ENCODE assay signal across 14 mouse cellular contexts in genomic region chr16:3246422-3246821, GRCm38 (mm10).
DNase-seq lines count a peak whose midpoint lies in the region; ATAC-seq and TF ChIP-seq lines count a peak whose summit lies in the region.
"Had no signal": no experiment of that assay in that cellular context is flagged by ENCODE, and none has a peak within 500 bp of the region (broad histone marks: within the 10 kb centered on the region; RNA-seq: fewer than 3 reads in every experiment).

No protein-coding gene starts in this region.

- H3K36me3 ChIP-seq in hindbrain, embryonic 11.5 days (ENCODE audit: control insufficient read depth, insufficient read depth, low read length): no peaks in the 10 kb centered on the region
- H3K36me3 ChIP-seq in hindbrain, embryonic 10.5 days: no peaks in the 10 kb centered on the region
- no peaks in the 10 kb centered on the region for H3K36me3 ChIP-seq in midbrain, embryonic 12.5 days
- no peaks in the 10 kb centered on the region for H3K36me3 ChIP-seq in midbrain, embryonic 10.5 days
- H3K36me3 ChIP-seq in liver, embryonic 14.5 days (replicated peaks; ENCODE audit: control insufficient read depth, insufficient read depth, low read depth): no peaks in the 10 kb centered on the region
- no peaks in the 10 kb centered on the region for H3K36me3 ChIP-seq in stomach, postnatal 0 days (ENCODE audit: control insufficient read depth, insufficient read depth, low read length)
- H3K36me3 ChIP-seq: liver, embryonic 15.5 days had no signal

- no peak overlapping the region for H3K9ac ChIP-seq in hindbrain, embryonic 11.5 days (ENCODE audit: low read depth, low read length)
- no peak overlapping the region for H3K9ac ChIP-seq in midbrain, embryonic 12.5 days (replicated peaks)
- H3K9ac ChIP-seq in liver, embryonic 14.5 days (replicated peaks): no peak overlapping the region
- H3K9ac ChIP-seq in stomach, postnatal 0 days (ENCODE audit: low read length): no peak overlapping the region
- H3K9ac ChIP-seq: forebrain, postnatal 0 days; liver, embryonic 15.5 days had no signal

- peaks cover 18% of the 10 kb centered on the region for H3K9me3 ChIP-seq in hindbrain, embryonic 11.5 days (ENCODE audit: control insufficient read depth, low read length)
- peaks cover 80% of the 10 kb centered on the region for H3K9me3 ChIP-seq in hindbrain, embryonic 10.5 days
- H3K9me3 ChIP-seq in midbrain, embryonic 12.5 days: peaks cover 37% of the 10 kb centered on the region
- H3K9me3 ChIP-seq in midbrain, embryonic 10.5 days (replicated peaks): peaks cover 79% of the 10 kb centered on the region
- H3K9me3 ChIP-seq in liver, embryonic 14.5 days (ENCODE audit: control insufficient read depth, low read length): peaks cover 2% of the 10 kb centered on the region
- H3K9me3 ChIP-seq in stomach, postnatal 0 days (ENCODE audit: control insufficient read depth, low read length): peaks cover under 1% of the 10 kb centered on the region

- no peak overlapping the region for H3K4me3 ChIP-seq in hindbrain, embryonic 11.5 days (ENCODE audit: low read depth, low read length)
- H3K4me3 ChIP-seq in hindbrain, embryonic 10.5 days: no peak overlapping the region
- no peak overlapping the region for H3K4me3 ChIP-seq in midbrain, embryonic 12.5 days
- H3K4me3 ChIP-seq in midbrain, embryonic 10.5 days: no peak overlapping the region
- no peak overlapping the region for H3K4me3 ChIP-seq in liver, embryonic 14.5 days (ENCODE audit: insufficient read depth in 1 of 2, low read depth in 2 of 2, low read length in 2 of 2)
- H3K4me3 ChIP-seq in stomach, postnatal 0 days (ENCODE audit: low read depth, low read length): no peak overlapping the region
- H3K4me3 ChIP-seq: liver, embryonic 15.5 days had no signal

- no peak for DNase-seq in hindbrain, embryonic 11.5 days (ENCODE audit: low spot score)
- DNase-seq in hindbrain, embryonic 10.5 days (ENCODE audit: low spot score): no peak
- no peak for DNase-seq in midbrain, embryonic 10.5 days (ENCODE audit: low spot score)
- no peak for DNase-seq in liver, embryonic 14.5 days (ENCODE audit: low read depth in 3 of 3, low spot score in 3 of 3)
- no peak for DNase-seq in stomach, postnatal 0 days (ENCODE audit: low spot score)
- no peak for DNase-seq in embryo, embryonic 10.5 days (ENCODE audit: low spot score)
- DNase-seq: forebrain, postnatal 0 days; gastrocnemius, postnatal 36 days; heart, postnatal 14 days; kidney, adult 18-20 months; lung, postnatal 36 days; right cerebral cortex, postnatal 25 days had no signal

- no peak overlapping the region for H3K4me2 ChIP-seq in hindbrain, embryonic 11.5 days (replicated peaks; ENCODE audit: low read depth, low read length)
- no peak overlapping the region for H3K4me2 ChIP-seq in midbrain, embryonic 12.5 days (replicated peaks)
- H3K4me2 ChIP-seq in liver, embryonic 14.5 days (ENCODE audit: low read depth): no peak overlapping the region
- H3K4me2 ChIP-seq in stomach, postnatal 0 days (replicated peaks; ENCODE audit: low read depth): no peak overlapping the region
- H3K4me2 ChIP-seq: liver, embryonic 15.5 days had no signal

- 0 out of 2 replicates have a peak, but pooled peaks have one; percentile 24 for ATAC-seq in hindbrain, embryonic 11.5 days (ENCODE audit: low FRiP score)
- ATAC-seq in midbrain, embryonic 12.5 days (ENCODE audit: low FRiP score, low read depth): peak; percentile 28; the same call in 1 of the 2 replicates
- ATAC-seq in liver, embryonic 14.5 days (ENCODE audit: insufficient read depth): peak; percentile 27; the same call in 1 of the 2 replicates
- ATAC-seq in stomach, postnatal 0 days (ENCODE audit: low FRiP score, low TSS enrichment): peak; percentile 34; the same call in 1 of the 2 replicates
- ATAC-seq: forebrain, postnatal 0 days had no signal

- H3K27ac ChIP-seq in hindbrain, embryonic 11.5 days (ENCODE audit: low read depth, low read length): no peak overlapping the region
- no peak overlapping the region for H3K27ac ChIP-seq in hindbrain, embryonic 10.5 days
- no peak overlapping the region for H3K27ac ChIP-seq in midbrain, embryonic 12.5 days (replicated peaks)
- no peak overlapping the region for H3K27ac ChIP-seq in midbrain, embryonic 10.5 days (replicated peaks)
- H3K27ac ChIP-seq in liver, embryonic 14.5 days: no peak overlapping the region
- H3K27ac ChIP-seq in stomach, postnatal 0 days (replicated peaks): no peak overlapping the region
- H3K27ac ChIP-seq: liver, embryonic 15.5 days had no signal

- no peak for TF ChIP-seq EP300 in liver, embryonic 14.5 days (IDR thresholded peaks at IDR 0.05; ENCODE audit: low read depth)
- no peak for TF ChIP-seq EP300 in stomach, postnatal 0 days (optimal IDR thresholded peaks at IDR 0.05)

- H3K27me3 ChIP-seq in hindbrain, embryonic 11.5 days (ENCODE audit: control insufficient read depth, insufficient read depth, low read length): no peaks in the 10 kb centered on the region
- H3K27me3 ChIP-seq in hindbrain, embryonic 10.5 days (ENCODE audit: insufficient read depth, poor library complexity, severe bottlenecking): no peaks in the 10 kb centered on the region
- no peaks in the 10 kb centered on the region for H3K27me3 ChIP-seq in midbrain, embryonic 12.5 days
- H3K27me3 ChIP-seq in midbrain, embryonic 10.5 days (ENCODE audit: low read depth, poor library complexity, severe bottlenecking): no peaks in the 10 kb centered on the region
- no peaks in the 10 kb centered on the region for H3K27me3 ChIP-seq in liver, embryonic 14.5 days (ENCODE audit: control insufficient read depth, insufficient read depth, low read length)
- no peaks in the 10 kb centered on the region for H3K27me3 ChIP-seq in stomach, postnatal 0 days (ENCODE audit: control insufficient read depth, insufficient read depth, low read length)
- H3K27me3 ChIP-seq: liver, embryonic 15.5 days had no signal

- no peak for TF ChIP-seq CTCF in liver, embryonic 14.5 days (IDR thresholded peaks at IDR 0.05; ENCODE audit: low read depth)
- TF ChIP-seq CTCF in stomach, postnatal 0 days (IDR thresholded peaks at IDR 0.05; ENCODE audit: low read depth): no peak

- H3K4me1 ChIP-seq in hindbrain, embryonic 11.5 days (replicated peaks; ENCODE audit: control insufficient read depth, insufficient read depth, low read length): no peaks in the 10 kb centered on the region
- no peaks in the 10 kb centered on the region for H3K4me1 ChIP-seq in hindbrain, embryonic 10.5 days (replicated peaks)
- no peaks in the 10 kb centered on the region for H3K4me1 ChIP-seq in midbrain, embryonic 12.5 days
- H3K4me1 ChIP-seq in midbrain, embryonic 10.5 days: no peaks in the 10 kb centered on the region
- no peaks in the 10 kb centered on the region for H3K4me1 ChIP-seq in liver, embryonic 14.5 days (replicated peaks; ENCODE audit: control insufficient read depth in 2 of 2, insufficient read depth in 2 of 2, low read length in 1 of 2)
- H3K4me1 ChIP-seq in stomach, postnatal 0 days (replicated peaks; ENCODE audit: control insufficient read depth, insufficient read depth): no peaks in the 10 kb centered on the region
- H3K4me1 ChIP-seq: liver, embryonic 15.5 days had no signal
